Mouse (Mus musculus): ENCODE data around the gene AU018091.
"Not testable (repeated sequence)": the region's sequence is repeated elsewhere in the genome, so short reads cannot be mapped to it uniquely, and the experiment has no call there.

AU018091 gene

GRCm38 (mm10) chr7:3166270-3166669 lies 2.7 kb downstream of the AU018091 start:
- no peak for DNase-seq (ENCODE audit: low spot score in 2 of 2)

GRCm38 (mm10) chr7:3164991-3165390 lies 4.0 kb downstream of the AU018091 start:
- DNase-seq (ENCODE audit: low spot score in 2 of 2), result no peak

- DNase-seq (ENCODE audit: low spot score in 2 of 2), result no peak
Measured at GRCm38 (mm10) chr7:3164381-3164780, 4.6 kb downstream of the AU018091 start.

- no peak for DNase-seq (ENCODE audit: low spot score in 2 of 2)
Measured at GRCm38 (mm10) chr7:3150376-3150775, 18.6 kb downstream of the AU018091 start.

GRCm38 (mm10) chr7:3146072-3146471 lies 22.9 kb downstream of the AU018091 start:
- no peak for DNase-seq (ENCODE audit: low spot score in 2 of 2)

GRCm38 (mm10) chr7:3143329-3143728 lies 25.7 kb downstream of the AU018091 start:
- DNase-seq (ENCODE audit: low spot score in 2 of 2), result no peak

GRCm38 (mm10) chr7:3135606-3136005 lies 33.4 kb downstream of the AU018091 start:
- no peak for DNase-seq (ENCODE audit: low spot score in 2 of 2)

- DNase-seq (ENCODE audit: low spot score in 2 of 2), result no peak
Measured at GRCm38 (mm10) chr7:3134654-3135053, 34.3 kb downstream of the AU018091 start.

- DNase-seq (ENCODE audit: low spot score in 2 of 2), result no peak
Measured at GRCm38 (mm10) chr7:3130342-3130741, 38.7 kb downstream of the AU018091 start.

- DNase-seq (ENCODE audit: low spot score in 2 of 2), result not testable (repeated sequence)
Measured at GRCm38 (mm10) chr7:3128564-3128963, 40.4 kb downstream of the AU018091 start.

- not testable (repeated sequence) for DNase-seq (ENCODE audit: low spot score in 2 of 2)
Measured at GRCm38 (mm10) chr7:3111193-3111592, 57.8 kb downstream of the AU018091 start.

GRCm38 (mm10) chr7:3106516-3107077 lies 62.4 kb downstream of the AU018091 start:
- DNase-seq (ENCODE audit: low spot score in 2 of 2), result not testable (repeated sequence)

Measured in thymus, postnatal 10 days (tissue).